Mouse (Mus musculus): Measurements from ENCODE around the gene Abracl.

DNA sequence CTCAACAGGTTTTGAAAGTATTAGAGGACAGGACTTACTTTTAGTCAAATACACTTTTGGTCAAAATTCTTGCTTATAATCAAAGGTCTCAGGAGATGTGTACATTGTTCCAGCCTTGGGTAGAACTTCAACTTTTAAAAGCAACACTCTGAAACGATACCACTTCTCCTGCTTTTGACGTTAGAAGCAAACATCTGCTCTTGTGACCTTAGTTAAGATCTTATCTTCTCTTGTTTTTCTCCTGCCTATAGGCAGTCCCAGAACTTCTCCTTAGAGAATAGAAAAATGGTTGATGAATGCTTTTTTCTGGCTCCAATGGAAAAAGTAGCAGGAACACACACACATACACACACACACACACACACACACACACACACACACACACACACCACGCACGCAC, 57.0 kb downstream of the Abracl start:
- TF ChIP-seq MAX (IDR thresholded peaks at IDR 0.05; ENCODE audit: low read depth) (no peak), POLR2A (IDR thresholded peaks at IDR 0.05; ENCODE audit: insufficient read length, low read depth) (no peak)
